Mouse (Mus musculus) cortical plate, adult 2 months (tissue): ENCODE results near the gene Spata33. TPM values are rescaled to one million over a fixed set of nuclear protein-coding genes. Genes with fewer than 3 reads are reported as not detected.

Experiments
- H3K27ac ChIP-seq: fragments of 200-500 bp; 2 replicates; pipeline ENCODE4 v1.5.1; 2012; ENCODE audit warnings: low read length, control low read depth, inconsistent platforms; ENCODE audit not compliant: insufficient read depth
- H3K4me1 ChIP-seq: fragments of 200-500 bp; 2 replicates; pipeline ENCODE4 v1.6.1; 2011; ENCODE audit warnings: low read length; ENCODE audit not compliant: control insufficient read depth, insufficient read depth
- H3K4me3 ChIP-seq: fragments of 200-500 bp; 2 replicates; pipeline ENCODE4 v1.5.1; 2011; ENCODE audit warnings: mild to moderate bottlenecking, low read length, control low read depth; ENCODE audit not compliant: insufficient read depth
- CTCF ChIP-seq: fragments of 200-500 bp; IDR thresholded peaks from 2 replicates; pipeline ENCODE4 v1.5.1; 2011; ENCODE audit warnings: mild to moderate bottlenecking, control low read depth, low read length; ENCODE audit not compliant: insufficient read depth; ENCODE audit errors: extremely low read depth
- POLR2A ChIP-seq: fragments of 200-500 bp; IDR thresholded peaks from 2 replicates; pipeline ENCODE4 v1.6.1; 2011; ENCODE audit warnings: mild to moderate bottlenecking, low read length, control low read depth; ENCODE audit not compliant: insufficient read depth; ENCODE audit errors: extremely low read depth
- polyA plus RNA-seq: library from polyadenylated mRNA; depleted of rRNA; stranded (reverse); fragments of >200 nt; gene quantifications from 2 replicates; pipeline ENCODE4 v1.2.3, GENCODE M21; 2012; rRNA removed

The Spata33 gene
- polyA plus RNA-seq, 1 experiment, result 8.4 TPM

DNA sequence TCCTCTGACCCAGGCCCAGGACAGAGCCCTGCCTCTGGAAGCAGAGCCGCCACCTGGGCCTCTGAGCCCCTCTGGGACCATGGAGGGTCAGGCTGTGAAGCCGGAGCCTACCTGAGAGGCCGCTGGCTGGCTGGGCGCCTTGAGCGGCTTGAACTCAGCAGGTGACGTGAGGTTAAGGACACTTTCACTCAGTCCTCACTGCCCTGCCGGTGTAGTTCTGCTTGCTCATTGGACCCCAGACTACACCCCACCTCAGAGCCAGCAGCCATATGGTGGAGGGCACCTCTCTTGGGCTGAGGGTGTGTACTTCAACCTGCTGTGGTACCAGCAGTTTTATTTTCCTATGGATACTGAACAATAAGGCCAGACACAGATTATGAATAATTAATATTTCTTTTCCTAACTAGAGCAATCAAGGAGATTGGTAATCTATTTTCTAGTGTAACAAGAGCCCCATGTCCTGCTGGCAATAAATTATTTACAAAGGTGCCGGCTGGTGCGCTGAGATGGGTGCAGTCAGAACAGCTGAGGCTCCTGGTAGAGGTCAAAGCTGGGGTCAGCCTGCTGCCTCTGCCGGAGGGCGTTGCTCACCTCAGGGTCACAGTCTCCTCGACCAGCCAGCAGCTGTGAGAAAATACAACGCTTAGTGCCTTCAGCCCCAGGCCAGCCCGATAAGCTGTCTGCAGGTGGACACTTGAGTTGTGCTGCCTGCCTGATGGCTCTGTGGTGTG lies 55.5 kb downstream of the Spata33 start:
- Histone ChIP-seq H3K4me1 (no peaks in the 10 kb centered on the region), H3K27ac (no peak overlapping the region), H3K4me3 (no peak overlapping the region)
- TF ChIP-seq CTCF (no peak), POLR2A (no peak)

DNA sequence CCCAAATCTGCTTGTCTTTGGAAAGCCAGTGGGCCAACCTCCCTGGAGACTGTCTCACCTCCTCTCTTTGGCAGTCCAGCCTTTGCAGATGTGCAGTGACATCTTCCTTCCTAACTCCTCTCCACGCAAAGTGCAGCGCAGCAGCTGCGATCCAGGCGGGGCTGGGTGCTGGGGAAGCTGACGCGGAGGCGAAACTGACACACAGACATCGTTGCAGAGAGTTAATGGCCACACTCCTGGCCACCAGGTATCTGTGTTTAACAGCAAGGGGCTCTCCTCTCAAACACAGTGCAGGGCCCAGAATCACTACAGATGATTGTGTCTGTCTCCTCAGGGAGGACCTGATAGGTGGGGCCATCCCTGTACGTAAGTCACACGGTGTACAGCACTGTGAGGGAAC lies 58.5 kb downstream of the Spata33 start:
- H3K27ac ChIP-seq, result no peak overlapping the region
- H3K4me1 ChIP-seq, result no peaks in the 10 kb centered on the region
- H3K4me3 ChIP-seq, result no peak overlapping the region
- TF ChIP-seq CTCF (no peak), POLR2A (no peak)

Other genes with a start within 250 kb of the Spata33 start
- 99.7 and 106 TPM in 2 replicates for gene Ankrd11, start 170.6 kb upstream of the Spata33 start, polyA plus RNA-seq
- 76.9 and 93.5 TPM in 2 replicates for gene Spg7, start 149.9 kb upstream of the Spata33 start, polyA plus RNA-seq
- 1,008 and 1,076 TPM in 2 replicates for gene Rpl13, start 110.5 kb upstream of the Spata33 start, polyA plus RNA-seq
- gene Cpne7, start 95.5 kb upstream of the Spata33 start, polyA plus RNA-seq, result 72.5 and 108 TPM in 2 replicates
- 0.10 and 0.87 TPM in 2 replicates for gene Sult5a1, start 54.5 kb upstream of the Spata33 start, polyA plus RNA-seq
- gene Dpep1, start 26.6 kb upstream of the Spata33 start, polyA plus RNA-seq, result not detected in 2 replicates
- gene Chmp1a, start 69 bp upstream of the Spata33 start, polyA plus RNA-seq, result 126 and 130 TPM in 2 replicates
- gene Cdk10, start 12.0 kb downstream of the Spata33 start, polyA plus RNA-seq, result 165 and 187 TPM in 2 replicates
- gene Spata2l, start 23.4 kb downstream of the Spata33 start, polyA plus RNA-seq, result 59.6 and 69.8 TPM in 2 replicates
- 28.4 and 30.9 TPM in 2 replicates for gene Zfp276, start 41.4 kb downstream of the Spata33 start, polyA plus RNA-seq
- gene Vps9d1, start 41.5 kb downstream of the Spata33 start, polyA plus RNA-seq, result 111 and 112 TPM in 2 replicates
- gene Fanca, start 105.7 kb downstream of the Spata33 start, polyA plus RNA-seq, result 3.9 and 4.8 TPM in 2 replicates
- gene Spire2, start 119.9 kb downstream of the Spata33 start, polyA plus RNA-seq, result 18.2 and 18.9 TPM in 2 replicates
- gene Tcf25, start 160.9 kb downstream of the Spata33 start, polyA plus RNA-seq, result 659 and 685 TPM in 2 replicates
- 0.02 and 0.06 TPM in 2 replicates for gene Mc1r, start 194.3 kb downstream of the Spata33 start, polyA plus RNA-seq
- gene Tubb3, start 198.6 kb downstream of the Spata33 start, polyA plus RNA-seq, result 491 and 518 TPM in 2 replicates
- gene Def8, start 210.7 kb downstream of the Spata33 start, polyA plus RNA-seq, result 42.8 and 43.2 TPM in 2 replicates